ENCODE assay signal across 13 mouse cellular contexts in genomic region chr9:77595006-77595626, GRCm38 (mm10). TPM values are rescaled to one million over a fixed set of nuclear protein-coding genes. Genes with fewer than 3 reads are reported as not detected.
DNase-seq lines count a peak whose midpoint lies in the region; ATAC-seq lines count a peak whose summit lies in the region.
"Had no signal": no experiment of that assay in that cellular context is flagged by ENCODE, and none has a peak within 500 bp of the region (broad histone marks: within the 10 kb centered on the region; RNA-seq: fewer than 3 reads in every experiment).

No protein-coding gene starts in this region.

- no peaks in the 10 kb centered on the region for H3K9me3 ChIP-seq in heart, embryonic 15.5 days (replicated peaks)
- no peaks in the 10 kb centered on the region for H3K9me3 ChIP-seq in forebrain, embryonic 15.5 days
- no peaks in the 10 kb centered on the region for H3K9me3 ChIP-seq in midbrain, embryonic 13.5 days
- H3K9me3 ChIP-seq: stomach, embryonic 15.5 days had no signal

- no peak overlapping the region for H3K4me3 ChIP-seq in heart, embryonic 15.5 days
- H3K4me3 ChIP-seq in forebrain, embryonic 15.5 days: peak overlapping the region; percentile 8; the same call in 1 of the 2 replicates
- no peak overlapping the region for H3K4me3 ChIP-seq in midbrain, embryonic 13.5 days (replicated peaks)
- H3K4me3 ChIP-seq: stomach, embryonic 15.5 days had no signal

- peaks cover 5% of the 10 kb centered on the region; the same call in 1 of the 2 replicates for H3K4me1 ChIP-seq in heart, embryonic 15.5 days (replicated peaks)
- H3K4me1 ChIP-seq in forebrain, embryonic 15.5 days: peaks cover 11% of the 10 kb centered on the region
- H3K4me1 ChIP-seq in midbrain, embryonic 13.5 days (replicated peaks): peaks cover 12% of the 10 kb centered on the region
- H3K4me1 ChIP-seq: stomach, embryonic 15.5 days had no signal

- DNase-seq in heart, postnatal 14 days: no peak
- peak; percentile 47 for DNase-seq in embryo, embryonic 10.5 days (ENCODE audit: low spot score)
- no peak for DNase-seq in urinary bladder, postnatal 14 days (ENCODE audit: low spot score)
- DNase-seq in urinary bladder, postnatal 25 days (ENCODE audit: low spot score): no peak
- no peak for DNase-seq in natural killer cell, adult 2 months (ENCODE audit: low spot score in 2 of 2)
- DNase-seq: cerebellum, postnatal 10 days; kidney, adult 2 months had no signal

- ATAC-seq in heart, embryonic 15.5 days (replicated peaks; ENCODE audit: insufficient number of reproducible peaks, insufficient read depth, low FRiP score, low read depth): no peak
- ATAC-seq in forebrain, embryonic 15.5 days (replicated peaks): peak; percentile 60
- peak; percentile 46 for ATAC-seq in midbrain, embryonic 13.5 days
- ATAC-seq: Patski had no signal

- H3K9ac ChIP-seq in heart, embryonic 15.5 days: no peak overlapping the region
- no peak overlapping the region for H3K9ac ChIP-seq in forebrain, embryonic 15.5 days (replicated peaks)
- no peak overlapping the region; the same call in 1 of the 2 replicates for H3K9ac ChIP-seq in midbrain, embryonic 13.5 days (replicated peaks)
- H3K9ac ChIP-seq: stomach, embryonic 15.5 days had no signal

- no peaks in the 10 kb centered on the region for H3K27me3 ChIP-seq in heart, embryonic 15.5 days
- no peaks in the 10 kb centered on the region for H3K27me3 ChIP-seq in forebrain, embryonic 15.5 days
- 0 out of 2 replicates have a peak, but pooled peaks cover 2% of the 10 kb centered on the region for H3K27me3 ChIP-seq in midbrain, embryonic 13.5 days
- H3K27me3 ChIP-seq: Patski; stomach, embryonic 15.5 days had no signal

- peak overlapping the region; percentile 11; the same call in 1 of the 2 replicates for H3K27ac ChIP-seq in heart, embryonic 15.5 days
- peak overlapping the region; percentile 52 for H3K27ac ChIP-seq in forebrain, embryonic 15.5 days (replicated peaks)
- peak overlapping the region; percentile 2; the same call in 1 of the 2 replicates for H3K27ac ChIP-seq in midbrain, embryonic 13.5 days
- H3K27ac ChIP-seq: stomach, embryonic 15.5 days had no signal

- no peak overlapping the region for H3K4me2 ChIP-seq in heart, embryonic 15.5 days
- H3K4me2 ChIP-seq in forebrain, embryonic 15.5 days (replicated peaks): peak overlapping the region; percentile 32
- peak overlapping the region; percentile 26 for H3K4me2 ChIP-seq in midbrain, embryonic 13.5 days (replicated peaks)
- H3K4me2 ChIP-seq: stomach, embryonic 15.5 days had no signal

- intact Hi-C loops in heart, postnatal 14 days (cut with DNase I): loop anchor here (5.0 kb wide), 1 partner anchor 442 kb away; no protein-coding TSS in a partner anchor

- 55% methylated on average over 12 of the region's 12 CpGs for WGBS in heart, embryonic 15.5 days
- 6% methylated on average over 12 of the region's 12 CpGs for WGBS in forebrain, embryonic 15.5 days
- 19% methylated on average over 12 of the region's 12 CpGs for WGBS in midbrain, embryonic 13.5 days

- H3K36me3 ChIP-seq in heart, embryonic 15.5 days: no peaks in the 10 kb centered on the region
- H3K36me3 ChIP-seq in forebrain, embryonic 15.5 days: no peaks in the 10 kb centered on the region
- no peaks in the 10 kb centered on the region for H3K36me3 ChIP-seq in midbrain, embryonic 13.5 days
- H3K36me3 ChIP-seq: stomach, embryonic 15.5 days had no signal

RNA-seq across cellular contexts. Expression of gene Klhl31, which starts 41.2 kb away (rescaled TPM):
- polyA plus RNA-seq in heart, embryonic 15.5 days (2015; fragmentation: Nextera tagmentation; extraction: Ambion mirVana): 48.5 and 52.1 TPM in 2 replicates
- 100 to 1,000 TPM; 123 to 134 TPM for total RNA-seq in heart, postnatal 14 days (2021)
- polyA plus RNA-seq in forebrain, embryonic 15.5 days (2015; fragmentation: Nextera tagmentation; extraction: Ambion mirVana): 0.08 and 0.13 TPM in 2 replicates
- polyA plus RNA-seq in midbrain, embryonic 13.5 days (2015; fragmentation: Nextera tagmentation; extraction: Ambion mirVana): 0.05 TPM in 1 of 2 replicates, not detected in the other
- polyA plus RNA-seq: liver, adult 2 months had no signal

RNA-seq across cellular contexts. Expression of gene Lrrc1, which starts 50.4 kb away (rescaled TPM):
- 16.1 and 18.6 TPM in 2 replicates for polyA plus RNA-seq in heart, embryonic 15.5 days (2015; fragmentation: Nextera tagmentation; extraction: Ambion mirVana)
- total RNA-seq in heart, postnatal 14 days (2021): 10 to 100 TPM; 18.7 to 19.9 TPM
- 8.4 and 9.4 TPM in 2 replicates for polyA plus RNA-seq in forebrain, embryonic 15.5 days (2015; fragmentation: Nextera tagmentation; extraction: Ambion mirVana)
- 4.8 and 5.0 TPM in 2 replicates for polyA plus RNA-seq in midbrain, embryonic 13.5 days (2015; fragmentation: Nextera tagmentation; extraction: Ambion mirVana)

Comparison
In these comparisons a context has a peak if more than half of its experiments do, and no peak if none do; other contexts are left out.
1. H3K27ac ChIP-seq: peak in every context shown above with its lines; median percentile 52 in forebrain, embryonic 15.5 days; 11 in heart, embryonic 15.5 days; 2 in midbrain, embryonic 13.5 days.
2. RNA of gene Klhl31, which starts 41.2 kb away (polyA plus RNA-seq): 48.5 to 52.1 TPM in heart, embryonic 15.5 days; 0.08 to 0.13 TPM in forebrain, embryonic 15.5 days and 0.05 TPM in midbrain, embryonic 13.5 days; every median in the first group is over 10 times any median in the second.